Mouse (Mus musculus) olfactory bulb, adult 2 months (tissue): ENCODE results near the gene Prg3.

ENCODE experiments used
- CTCF ChIP-seq: fragments of 200-500 bp; IDR thresholded peaks from 2 replicates; pipeline ENCODE4 v1.5.1; 2012; ENCODE audit warnings: low read depth, mild to moderate bottlenecking, low read length, moderate library complexity; ENCODE audit not compliant: insufficient read depth
- POLR2A ChIP-seq: fragments of 200-500 bp; IDR thresholded peaks from 2 replicates; pipeline ENCODE4 v1.6.1; 2012; ENCODE audit warnings: mild to moderate bottlenecking, low read depth, low read length, moderate library complexity; ENCODE audit not compliant: insufficient read depth

- TF ChIP-seq POLR2A (no peak), CTCF (no peak)
Measured at GRCm38 (mm10) chr2:84938249-84938946, 49.6 kb upstream of the Prg3 start.
